13 mouse cellular contexts compared by ENCODE assay signal in the genomic region with DNA sequence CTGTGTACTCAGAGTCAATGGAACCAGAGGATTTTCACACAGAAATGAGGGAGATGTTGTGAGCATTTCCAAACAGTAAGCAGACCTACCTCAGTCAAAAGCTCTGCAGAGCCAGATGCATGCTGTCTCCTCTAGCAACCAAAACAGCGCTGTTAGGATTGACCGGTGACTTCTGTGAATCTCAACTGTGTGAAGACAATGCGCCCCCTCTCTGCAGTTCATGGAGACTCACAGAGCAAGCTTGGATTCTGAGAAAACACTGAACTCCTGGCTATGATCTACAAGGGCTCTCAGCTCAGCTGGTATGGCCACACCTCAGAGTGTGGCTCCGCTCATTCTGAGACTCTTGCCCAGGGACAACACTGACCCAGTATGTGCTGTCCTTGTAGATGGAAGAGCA. TPM values are rescaled to one million over a fixed set of nuclear protein-coding genes. Genes with fewer than 3 reads are reported as not detected.
A peak's percentile ranks its signal among the peaks of the same experiment; 100 is the strongest.
DNase-seq lines count a peak whose midpoint lies in the region; ATAC-seq and TF ChIP-seq lines count a peak whose summit lies in the region.
"Had no signal": no experiment of that assay in that cellular context is flagged by ENCODE, and none has a peak within 500 bp of the region (broad histone marks: within the 10 kb centered on the region; RNA-seq: fewer than 3 reads in every experiment).

No protein-coding gene starts in this region.

- no peak overlapping the region for H3K4me3 ChIP-seq in heart, embryonic 11.5 days (ENCODE audit: low read depth, low read length)
- H3K4me3 ChIP-seq in lung, embryonic 16.5 days (ENCODE audit: low read length): no peak overlapping the region
- H3K4me3 ChIP-seq in limb, embryonic 14.5 days (replicated peaks; ENCODE audit: low read length): no peak overlapping the region
- H3K4me3 ChIP-seq: forebrain, embryonic 15.5 days; limb, embryonic 12.5 days; neural tube, embryonic 12.5 days; stomach, embryonic 15.5 days had no signal

- no peak overlapping the region for H3K4me2 ChIP-seq in heart, embryonic 11.5 days
- no peak overlapping the region for H3K4me2 ChIP-seq in lung, embryonic 16.5 days (ENCODE audit: low read depth, low read length)
- H3K4me2 ChIP-seq in limb, embryonic 14.5 days (replicated peaks; ENCODE audit: low read depth, low read length, severe bottlenecking): no peak overlapping the region
- H3K4me2 ChIP-seq: forebrain, embryonic 15.5 days; limb, embryonic 12.5 days; neural tube, embryonic 12.5 days; stomach, embryonic 15.5 days had no signal

- 0 out of 2 replicates have a peak, but pooled peaks cover 3% of the 10 kb centered on the region for H3K27me3 ChIP-seq in heart, embryonic 11.5 days (ENCODE audit: control insufficient read depth, insufficient read depth, low read length)
- no peaks in the 10 kb centered on the region for H3K27me3 ChIP-seq in lung, embryonic 16.5 days (ENCODE audit: control insufficient read depth, insufficient read depth, low read depth, low read length)
- H3K27me3 ChIP-seq in limb, embryonic 14.5 days (ENCODE audit: control insufficient read depth, insufficient read depth, low read length): no peaks in the 10 kb centered on the region
- H3K27me3 ChIP-seq: forebrain, embryonic 15.5 days; limb, embryonic 12.5 days; neural tube, embryonic 12.5 days; stomach, embryonic 15.5 days had no signal

- no peak for TF ChIP-seq POLR2A in brain, embryonic 14.5 days (IDR thresholded peaks at IDR 0.05; ENCODE audit: borderline replicate concordance, extremely low read depth, insufficient read depth, insufficient read length, poor library complexity, severe bottlenecking)
- no peak for TF ChIP-seq POLR2A in limb, embryonic 14.5 days (IDR thresholded peaks at IDR 0.05; ENCODE audit: borderline replicate concordance, extremely low read depth, insufficient read depth, insufficient read length)

- peak; percentile 8 to 27 for DNase-seq in heart, postnatal 14 days
- DNase-seq in lung, postnatal 14 days: no peak
- peak; percentile 18 for DNase-seq in brain, embryonic 14.5 days (ENCODE audit: low read depth)
- DNase-seq in limb, embryonic 14.5 days (ENCODE audit: low spot score): peak; percentile 22
- DNase-seq in right cerebral cortex, postnatal 4 days: no peak
- DNase-seq: right cerebral cortex, postnatal 14 days had no signal

- intact Hi-C loops in heart, postnatal 14 days (cut with DNase I): no loop called here

- peaks cover 6% of the 10 kb centered on the region; the same call in 1 of the 2 replicates for H3K4me1 ChIP-seq in heart, embryonic 11.5 days (ENCODE audit: control insufficient read depth, insufficient read depth, low read length)
- peaks cover 2% of the 10 kb centered on the region; the same call in 1 of the 2 replicates for H3K4me1 ChIP-seq in lung, embryonic 16.5 days (replicated peaks; ENCODE audit: control insufficient read depth, insufficient read depth, low read length)
- H3K4me1 ChIP-seq in limb, embryonic 14.5 days (ENCODE audit: control insufficient read depth, insufficient read depth, low read length): no peaks in the 10 kb centered on the region
- H3K4me1 ChIP-seq: neural tube, embryonic 12.5 days; stomach, embryonic 15.5 days had no signal

- H3K27ac ChIP-seq in heart, embryonic 11.5 days (ENCODE audit: low read depth, low read length): no peak overlapping the region
- no peak overlapping the region for H3K27ac ChIP-seq in lung, embryonic 16.5 days (ENCODE audit: low read length)
- no peak overlapping the region for H3K27ac ChIP-seq in limb, embryonic 14.5 days (replicated peaks; ENCODE audit: low read depth, low read length)
- H3K27ac ChIP-seq: forebrain, embryonic 15.5 days; limb, embryonic 12.5 days; neural tube, embryonic 12.5 days; stomach, embryonic 15.5 days had no signal

- TF ChIP-seq CTCF in brain, embryonic 14.5 days (IDR thresholded peaks at IDR 0.05; ENCODE audit: borderline replicate concordance, extremely low read depth, insufficient read depth, insufficient read length): peak; percentile 11; the same call in 1 of the 2 replicates

- no peaks in the 10 kb centered on the region for H3K36me3 ChIP-seq in heart, embryonic 11.5 days (ENCODE audit: control insufficient read depth, insufficient read depth, low read length)
- H3K36me3 ChIP-seq in lung, embryonic 16.5 days (ENCODE audit: control insufficient read depth, insufficient read depth, low read length): no peaks in the 10 kb centered on the region
- no peaks in the 10 kb centered on the region for H3K36me3 ChIP-seq in limb, embryonic 14.5 days (ENCODE audit: control insufficient read depth, insufficient read depth, low read length)
- H3K36me3 ChIP-seq: forebrain, embryonic 15.5 days; G1E; limb, embryonic 12.5 days; neural tube, embryonic 12.5 days; stomach, embryonic 15.5 days had no signal

- WGBS in heart, embryonic 11.5 days (ENCODE audit: insufficient replicate concordance): 40% methylated on average over 4 of the region's 4 CpGs
- WGBS in lung, embryonic 16.5 days: 43% methylated on average over 4 of the region's 4 CpGs
- 43% methylated on average over 4 of the region's 4 CpGs for WGBS in limb, embryonic 14.5 days

- H3K9ac ChIP-seq in heart, embryonic 11.5 days (ENCODE audit: low read depth, low read length): no peak overlapping the region
- H3K9ac ChIP-seq in lung, embryonic 16.5 days (ENCODE audit: low read length): no peak overlapping the region
- no peak overlapping the region for H3K9ac ChIP-seq in limb, embryonic 14.5 days (ENCODE audit: low read depth, low read length, severe bottlenecking)
- H3K9ac ChIP-seq: forebrain, embryonic 15.5 days; limb, embryonic 12.5 days; neural tube, embryonic 12.5 days; stomach, embryonic 15.5 days had no signal

- H3K9me3 ChIP-seq in heart, embryonic 11.5 days (replicated peaks; ENCODE audit: control insufficient read depth, low read length): no peaks in the 10 kb centered on the region
- H3K9me3 ChIP-seq in lung, embryonic 16.5 days (ENCODE audit: control insufficient read depth, low read length): no peaks in the 10 kb centered on the region
- no peaks in the 10 kb centered on the region for H3K9me3 ChIP-seq in limb, embryonic 14.5 days (ENCODE audit: control insufficient read depth, low read length)
- H3K9me3 ChIP-seq: forebrain, embryonic 15.5 days; G1E; limb, embryonic 12.5 days; neural tube, embryonic 12.5 days; stomach, embryonic 15.5 days had no signal

- ATAC-seq in heart, embryonic 11.5 days (replicated peaks; ENCODE audit: insufficient number of reproducible peaks, low FRiP score, low TSS enrichment): no peak
- ATAC-seq in lung, embryonic 16.5 days (ENCODE audit: low read depth): peak; percentile 57; the same call in 1 of the 2 replicates
- no peak for ATAC-seq in limb, embryonic 14.5 days (ENCODE audit: low FRiP score, low read depth)
- ATAC-seq: forebrain, embryonic 15.5 days had no signal

RNA-seq across cellular contexts. Expression of a gene that starts 56.3 kb away (rescaled TPM):
- 1 to 10 TPM; 3.2 to 4.2 TPM for total RNA-seq in heart, postnatal 14 days (2021)
- 0.20 and 0.53 TPM in 2 replicates for polyA plus RNA-seq in heart, embryonic 11.5 days (2014; fragmentation: Nextera tagmentation; extraction: Ambion mirVana)
- 0.59 and 0.75 TPM in 2 replicates for polyA plus RNA-seq in lung, embryonic 16.5 days (2015; fragmentation: Nextera tagmentation; extraction: Ambion mirVana)
- polyA plus RNA-seq in brain, embryonic 14.5 days (2012; rRNA removed): 0.63 and 1.1 TPM in 2 replicates
- polyA plus RNA-seq in limb, embryonic 14.5 days (2012; rRNA removed): 2.0 and 2.2 TPM in 2 replicates
- 1.5 and 1.6 TPM in 2 replicates for polyA plus RNA-seq in limb, embryonic 14.5 days (2014; fragmentation: Nextera tagmentation; extraction: Ambion mirVana)

Comparison
In these comparisons a context has a peak if more than half of its experiments do, and no peak if none do; other contexts are left out.
1. DNase-seq: peak in heart, postnatal 14 days (2 of 2), brain, embryonic 14.5 days (single experiment) and limb, embryonic 14.5 days (single experiment); none in lung, postnatal 14 days (single experiment) and right cerebral cortex, postnatal 4 days (single experiment).